Mouse (Mus musculus) megakaryocyte, embryonic 14.5 days (primary cell): ENCODE results near the gene Spata6.

Experiments used
- FLI1 ChIP-seq: IDR thresholded peaks from 2 replicates; pipeline ENCODE4 v1.6.1; 2012; ENCODE audit warnings: low read length, inconsistent platforms, mixed read lengths
- GATA1 ChIP-seq: IDR thresholded peaks from 3 replicates; pipeline ENCODE4 v1.6.1; 2012; ENCODE audit warnings: mixed read lengths, low read length, inconsistent platforms, borderline replicate concordance

DNA sequence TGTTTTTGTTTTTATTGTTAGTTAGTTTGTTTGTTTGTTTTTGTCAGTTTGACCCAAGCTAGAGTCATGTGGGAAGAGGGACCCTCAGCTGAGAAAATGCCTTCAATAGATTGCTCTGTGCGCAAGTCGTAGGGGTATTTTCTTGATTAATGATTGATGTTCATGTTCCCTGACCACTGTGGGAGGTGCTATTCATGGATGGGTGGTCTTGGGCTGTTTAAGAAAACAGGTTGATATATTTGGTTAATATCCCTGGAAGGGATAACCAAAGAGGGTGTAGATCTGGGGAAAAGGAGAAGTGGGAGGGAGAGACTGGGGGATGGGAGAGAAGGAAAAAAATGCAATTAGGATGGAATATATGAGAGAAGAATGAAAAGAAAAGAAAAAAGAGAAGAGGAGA, 15.7 kb upstream of the Spata6 start:
- TF ChIP-seq GATA1 (no peak), FLI1 (no peak)
